Mouse (Mus musculus) ES-Bruce4 (cell line): ENCODE measurements around the gene Rab21.

Source experiments
- CTCF ChIP-seq: IDR thresholded peaks from one replicate; pipeline ENCODE4 v1.8.1; 2011; ENCODE audit warnings: low read depth, low read length
- POLR2A ChIP-seq: IDR thresholded peaks from one replicate; pipeline ENCODE4 v1.8.1; 2011; ENCODE audit warnings: low read length; ENCODE audit not compliant: insufficient read depth

DNA sequence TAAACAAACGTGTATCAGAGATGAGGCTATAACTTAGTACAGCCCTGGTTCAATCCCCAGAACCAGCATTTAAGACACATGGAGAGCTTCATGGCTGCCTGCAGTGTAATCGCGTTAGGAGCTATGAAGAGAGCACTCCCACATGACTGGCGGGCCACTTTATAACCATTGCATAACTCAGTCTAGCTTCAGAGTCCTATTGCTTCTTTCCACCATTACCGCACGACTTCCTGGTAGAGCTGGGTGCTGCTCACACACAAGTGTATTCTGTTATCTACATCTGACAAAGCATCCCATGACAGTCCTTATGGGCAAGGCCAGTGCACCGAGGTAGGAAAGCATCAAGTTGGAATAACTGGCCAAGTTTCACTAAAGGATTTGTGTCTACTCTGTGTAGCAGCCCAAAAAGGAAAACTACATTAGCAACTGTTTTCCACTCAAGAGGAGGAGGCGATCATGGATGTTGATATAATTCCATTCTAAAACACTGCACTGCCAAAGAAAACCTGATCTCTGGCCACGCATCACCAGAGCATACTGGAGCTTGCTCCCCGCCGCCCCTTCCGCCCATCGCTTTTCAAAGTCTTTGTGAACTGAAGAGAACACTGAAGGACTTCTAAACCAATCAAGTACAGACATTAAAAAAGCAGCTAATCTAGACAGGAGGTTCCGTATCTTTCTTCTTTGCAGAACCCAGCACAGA is 4.0 kb downstream of the Rab21 start:
- TF ChIP-seq POLR2A (no peak), CTCF (no peak)
